Mouse (Mus musculus): Measurements from ENCODE around the gene Med16.

GRCm38 (mm10) chr10:79849941-79850628 is 58.6 kb downstream of the Med16 start:
- TF ChIP-seq CTCF (IDR thresholded peaks at IDR 0.05; ENCODE audit: extremely low read depth, insufficient read length, insufficient replicate concordance, low read depth, low read length) (no peak), POLR2A (IDR thresholded peaks at IDR 0.05; ENCODE audit: low read depth, low read length) (no peak)

Data from small intestine, adult 2 months (tissue).